Mouse (Mus musculus) heart, adult 8-10 months (tissue): Measurements from ENCODE around the gene Mapk7. TPM values are rescaled to one million over a fixed set of nuclear protein-coding genes. Genes with fewer than 3 reads are reported as not detected.

ENCODE experiments used
- DNase-seq: peaks from one replicate; pipeline ENCODE4 v3.0.0; 2022; ENCODE audit warnings: low spot score
- total RNA-seq, 4 experiments: library from RNA; stranded (reverse); gene quantifications; 2 replicates each; pipeline ENCODE4 v1.2.4; 2022

Mapk7 gene
- total RNA-seq, 4 experiments from 2014 or later, result 4.3 to 5.1 (median 4.7) TPM

DNA sequence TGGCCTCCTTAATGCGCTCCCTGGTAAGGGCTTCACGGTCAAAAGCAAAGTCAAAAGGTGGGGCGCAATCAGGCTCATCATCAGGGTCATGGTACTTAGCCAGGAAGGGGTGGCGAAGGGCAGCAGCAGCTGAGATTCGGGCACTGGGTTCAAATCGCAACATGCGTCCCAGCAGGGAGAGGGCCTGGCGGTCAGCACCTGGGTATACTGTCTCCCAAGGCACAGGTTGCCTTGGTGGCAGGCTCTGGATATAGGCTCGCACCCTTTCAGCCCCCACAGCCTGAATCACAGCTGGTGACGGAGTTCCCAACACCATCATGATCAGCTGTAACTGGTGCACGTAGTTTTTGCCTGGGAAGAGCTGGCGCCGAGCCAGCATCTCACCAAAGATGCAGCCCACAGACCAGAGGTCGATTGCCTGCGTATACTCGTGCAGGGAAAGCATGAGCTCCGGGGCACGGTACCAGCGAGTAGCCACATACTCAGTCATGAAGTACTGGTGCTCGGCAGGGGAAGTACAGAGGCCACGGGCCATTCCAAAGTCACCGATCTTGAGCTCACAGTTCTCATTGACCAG, 3.2 kb downstream of the Mapk7 start:
- DNase-seq, result no peak

DNA sequence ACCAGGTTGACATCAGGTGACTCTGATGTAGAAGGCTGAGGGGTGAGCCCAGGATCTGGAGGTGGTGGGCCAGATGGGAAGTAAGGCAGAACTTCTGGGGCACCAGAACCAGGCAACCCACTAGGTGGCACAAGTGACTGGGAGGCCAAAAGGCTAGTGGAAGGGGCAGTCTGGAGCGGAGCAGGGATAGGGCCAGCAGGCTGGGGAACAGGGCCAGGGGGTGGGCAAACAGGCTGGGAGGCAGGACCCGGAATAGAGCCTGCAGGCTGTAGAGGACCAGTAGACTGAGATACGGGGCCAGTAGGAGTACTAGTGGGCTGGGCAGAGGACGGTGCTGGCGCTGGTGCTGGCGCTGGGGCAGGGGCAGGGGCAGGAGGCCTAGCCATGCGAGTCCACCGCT, 4.3 kb downstream of the Mapk7 start:
- no peak for DNase-seq

DNA sequence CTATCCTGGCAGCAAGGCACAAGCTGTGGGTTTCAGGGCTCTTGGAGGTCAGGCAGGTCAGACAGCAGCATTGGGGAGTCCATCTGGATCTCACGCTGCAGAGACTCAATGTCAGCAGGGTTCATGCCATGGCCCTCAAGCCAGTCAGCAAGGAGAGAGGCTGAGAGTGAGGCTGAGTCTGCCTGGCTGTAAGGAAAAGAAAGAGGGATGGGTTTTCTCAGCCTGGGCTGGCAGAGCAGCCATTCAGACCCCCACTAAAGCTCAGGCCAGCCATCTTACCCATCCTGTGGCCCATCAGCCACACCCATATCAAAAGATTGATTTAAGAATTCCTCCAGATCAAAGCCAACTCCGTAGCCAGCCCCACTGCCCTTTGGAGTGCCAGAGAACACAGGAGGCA, 5.1 kb downstream of the Mapk7 start:
- DNase-seq, result no peak

GRCm38 (mm10) chr11:61487936-61488335, 6.3 kb downstream of the Mapk7 start:
- no peak for DNase-seq

DNA sequence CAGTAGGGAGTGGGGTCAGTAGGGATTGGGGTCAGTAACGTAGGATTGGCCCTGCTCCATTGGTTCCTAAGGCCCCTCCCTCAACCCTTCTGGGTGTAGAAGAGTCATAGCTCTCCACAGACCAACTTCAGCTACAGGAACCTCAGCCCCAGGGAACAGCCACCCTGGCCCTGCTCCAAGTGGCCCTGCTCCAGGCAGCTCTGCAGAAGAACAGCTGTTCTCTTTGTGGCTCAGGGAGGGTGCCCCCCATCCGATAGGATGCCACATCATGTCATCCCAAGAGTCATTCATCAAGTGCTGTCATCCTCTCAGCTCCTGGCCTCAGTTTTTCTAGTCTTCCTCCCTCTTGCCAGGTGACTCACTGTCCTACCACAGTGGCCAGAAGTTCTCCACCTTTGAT, 6.8 kb downstream of the Mapk7 start:
- DNase-seq, result no peak

DNA sequence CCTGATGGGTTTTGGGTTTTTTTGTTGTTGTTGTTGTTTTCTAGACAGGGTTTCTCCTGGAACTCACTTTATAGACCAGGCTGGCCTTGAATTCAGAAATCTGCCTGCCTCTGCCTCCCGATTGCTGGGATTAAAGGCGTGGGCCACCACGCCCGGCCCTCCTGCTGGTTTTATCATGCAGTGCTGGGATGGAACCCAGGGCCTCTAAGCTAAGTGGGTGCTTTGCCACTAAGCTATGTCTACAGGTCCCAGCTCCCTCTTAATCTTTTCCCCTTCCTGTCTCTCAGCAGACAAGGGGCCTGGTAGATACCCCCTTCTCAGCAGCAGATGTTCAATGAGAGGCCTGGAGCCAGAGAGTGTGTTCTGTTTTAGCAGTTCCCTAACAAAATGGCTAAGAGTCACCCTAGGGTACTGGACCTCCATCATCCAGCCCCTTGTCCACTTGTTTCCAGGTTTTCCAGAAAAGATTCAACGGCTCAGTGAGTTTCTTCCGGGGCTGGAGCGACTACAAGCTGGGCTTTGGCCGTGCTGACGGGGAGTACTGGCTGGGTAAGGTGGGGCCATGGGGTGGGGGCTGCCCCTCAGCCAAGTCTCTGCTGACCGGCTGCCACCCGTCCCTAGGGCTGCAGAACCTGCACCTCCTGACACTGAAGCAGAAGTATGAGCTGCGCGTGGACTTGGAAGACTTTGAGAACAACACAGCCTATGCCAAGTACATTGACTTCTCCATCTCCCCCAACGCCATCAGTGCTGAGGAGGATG, 7.6 kb downstream of the Mapk7 start:
- no peak for DNase-seq

DNA sequence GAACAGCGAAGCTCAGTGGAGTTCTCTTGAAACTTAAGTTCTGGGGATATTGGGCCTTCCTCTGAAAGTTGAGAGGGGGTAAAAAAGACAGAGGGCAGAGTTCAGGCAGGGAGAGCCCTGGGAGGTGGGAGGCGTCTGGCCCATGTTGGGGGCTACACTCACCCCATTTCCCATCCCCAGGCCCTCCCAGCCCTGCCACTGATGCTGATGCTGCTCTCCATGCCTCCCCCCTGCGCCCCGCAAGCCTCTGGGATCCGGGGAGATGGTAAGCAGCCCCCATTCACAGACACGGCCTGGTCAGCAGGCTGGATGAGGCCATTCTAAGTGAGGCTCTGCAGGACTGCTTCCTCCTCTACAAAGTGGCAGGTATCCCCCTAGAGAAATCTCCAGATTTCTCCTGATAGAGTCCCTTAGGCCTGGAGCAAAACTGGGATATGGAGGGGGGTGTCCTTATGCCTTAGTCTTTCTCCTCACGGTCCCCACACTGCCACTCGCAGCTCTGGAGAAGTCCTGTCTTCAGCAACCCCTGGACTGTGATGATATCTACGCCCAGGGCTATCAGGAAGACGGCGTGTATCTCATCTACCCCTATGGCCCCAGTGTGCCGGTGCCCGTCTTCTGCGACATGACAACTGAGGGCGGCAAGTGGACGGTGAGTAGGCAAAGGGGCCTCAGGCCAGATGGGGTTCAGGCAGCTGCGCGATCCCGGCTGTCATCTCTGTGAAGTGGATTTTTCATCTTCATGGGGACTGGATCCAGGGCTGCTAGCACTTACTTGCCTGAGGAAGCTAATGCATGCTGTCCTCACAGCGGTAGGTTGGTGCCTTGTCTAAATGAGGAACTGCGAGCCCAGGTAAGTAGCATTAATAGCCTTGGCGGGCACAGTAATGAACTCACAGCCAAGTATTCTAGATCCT, 8.4 kb downstream of the Mapk7 start:
- DNase-seq, result no peak

GRCm38 (mm10) chr11:61484613-61485540, 9.3 kb downstream of the Mapk7 start, which contains the start of gene Mfap4:
TSS of gene Mfap4 (plus strand) at chr11:61485431.
- DNase-seq, result peak; percentile 31

DNA sequence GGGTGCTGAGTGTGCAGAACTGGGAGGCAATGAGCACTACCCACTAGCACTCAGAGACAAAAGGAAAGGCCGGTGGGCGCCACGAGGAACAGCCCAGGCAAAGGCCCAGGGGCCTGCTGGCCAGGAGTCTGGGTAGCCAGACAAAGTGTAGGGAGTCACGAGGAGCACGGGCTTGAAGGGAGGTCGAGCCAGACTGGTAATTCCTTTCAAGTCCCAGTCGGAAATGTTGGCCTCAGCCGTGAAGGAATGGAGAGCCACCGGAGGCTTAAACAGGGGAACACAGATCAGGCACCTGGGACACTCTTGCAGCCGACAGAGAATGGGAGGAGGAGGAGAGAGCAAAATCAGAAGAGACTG, 10.0 kb downstream of the Mapk7 start:
- no peak for DNase-seq

DNA sequence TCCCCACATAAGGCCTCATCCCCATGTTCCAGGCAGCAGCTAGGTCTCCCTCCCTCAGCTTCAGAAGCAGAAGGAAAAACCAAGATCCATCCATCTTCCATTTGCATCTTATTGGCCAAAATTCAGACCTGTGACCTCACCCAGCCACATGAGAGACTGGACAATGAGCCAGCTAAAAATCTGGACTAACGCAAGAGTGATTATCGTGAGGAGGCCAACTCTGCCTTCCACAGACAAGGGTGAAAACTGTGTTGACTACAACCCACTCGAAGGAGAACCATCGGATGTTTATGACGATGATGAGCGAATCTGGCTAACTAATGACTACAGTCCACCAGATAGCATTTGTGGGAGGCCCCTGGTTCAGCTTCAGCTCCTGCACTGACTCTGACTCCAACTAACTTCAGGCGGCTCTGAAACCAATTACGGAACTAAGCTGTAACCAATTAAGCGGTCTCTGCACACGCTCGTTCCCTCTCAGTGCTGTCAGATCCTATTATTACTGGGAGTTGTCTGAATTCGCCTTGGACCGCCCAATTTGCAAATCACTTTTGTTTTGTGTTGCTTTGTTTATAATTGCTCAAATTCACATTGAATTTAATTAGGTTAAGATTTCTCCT, 10.9 kb downstream of the Mapk7 start:
- DNase-seq, result no peak

DNA sequence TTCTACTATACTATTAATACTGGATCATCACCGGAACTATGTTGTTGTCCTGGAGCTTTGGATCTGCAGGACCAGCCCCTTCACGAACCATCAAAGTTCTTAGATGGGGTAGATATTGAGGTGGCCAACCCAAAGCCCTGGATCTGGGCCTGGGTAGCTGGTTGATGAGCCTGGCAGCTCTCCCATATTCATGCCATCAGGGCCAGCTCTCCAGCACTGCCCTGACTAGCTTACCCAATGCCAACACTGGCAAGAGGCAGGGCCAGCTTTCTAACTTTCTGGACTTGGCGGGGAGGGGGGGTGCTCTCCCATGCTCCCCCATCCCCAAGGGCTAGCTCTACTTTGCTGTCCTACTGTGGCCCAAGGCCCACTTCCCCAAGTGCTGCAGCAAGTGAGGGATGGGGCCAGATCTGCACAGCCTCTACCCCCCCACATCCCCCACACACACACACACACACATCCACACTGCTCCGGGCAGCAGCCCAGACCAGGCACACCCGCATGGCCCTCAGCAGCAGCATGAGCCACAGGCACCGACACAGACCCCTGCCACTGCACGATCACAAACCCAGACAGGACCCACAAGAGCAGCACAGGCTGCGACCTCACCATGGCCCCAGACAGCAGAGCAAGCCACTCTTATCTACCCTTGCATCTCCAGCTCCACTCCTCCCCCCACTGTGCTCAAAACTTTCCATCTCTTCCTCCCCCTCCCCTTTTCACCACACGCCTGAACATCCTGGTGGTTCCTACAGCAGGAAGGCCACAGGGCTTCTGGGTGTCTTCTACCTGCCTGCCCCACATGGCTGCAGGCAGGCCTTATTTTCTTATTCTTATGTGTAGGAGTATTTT, 12.7 kb downstream of the Mapk7 start:
- no peak for DNase-seq

DNA sequence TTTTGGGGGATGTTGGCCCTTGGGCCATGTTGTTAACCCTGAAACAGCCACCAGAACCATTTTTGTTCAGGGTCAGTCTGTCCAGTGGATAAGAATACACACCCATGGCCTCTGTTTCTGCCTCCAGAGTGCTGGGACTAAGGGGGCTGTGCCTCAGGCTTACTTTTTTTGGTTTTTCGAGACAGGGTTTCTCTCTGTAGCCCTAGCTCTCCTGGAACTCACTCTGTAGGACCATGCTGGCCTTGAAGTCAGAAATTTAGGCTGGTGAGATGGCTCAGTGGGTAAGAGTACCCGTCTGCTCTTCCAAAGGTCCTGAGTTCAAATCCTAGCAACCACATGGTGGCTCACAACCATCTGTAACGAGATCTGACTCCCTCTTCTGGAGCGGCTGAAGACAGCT, 15.4 kb downstream of the Mapk7 start:
- DNase-seq, result no peak

DNA sequence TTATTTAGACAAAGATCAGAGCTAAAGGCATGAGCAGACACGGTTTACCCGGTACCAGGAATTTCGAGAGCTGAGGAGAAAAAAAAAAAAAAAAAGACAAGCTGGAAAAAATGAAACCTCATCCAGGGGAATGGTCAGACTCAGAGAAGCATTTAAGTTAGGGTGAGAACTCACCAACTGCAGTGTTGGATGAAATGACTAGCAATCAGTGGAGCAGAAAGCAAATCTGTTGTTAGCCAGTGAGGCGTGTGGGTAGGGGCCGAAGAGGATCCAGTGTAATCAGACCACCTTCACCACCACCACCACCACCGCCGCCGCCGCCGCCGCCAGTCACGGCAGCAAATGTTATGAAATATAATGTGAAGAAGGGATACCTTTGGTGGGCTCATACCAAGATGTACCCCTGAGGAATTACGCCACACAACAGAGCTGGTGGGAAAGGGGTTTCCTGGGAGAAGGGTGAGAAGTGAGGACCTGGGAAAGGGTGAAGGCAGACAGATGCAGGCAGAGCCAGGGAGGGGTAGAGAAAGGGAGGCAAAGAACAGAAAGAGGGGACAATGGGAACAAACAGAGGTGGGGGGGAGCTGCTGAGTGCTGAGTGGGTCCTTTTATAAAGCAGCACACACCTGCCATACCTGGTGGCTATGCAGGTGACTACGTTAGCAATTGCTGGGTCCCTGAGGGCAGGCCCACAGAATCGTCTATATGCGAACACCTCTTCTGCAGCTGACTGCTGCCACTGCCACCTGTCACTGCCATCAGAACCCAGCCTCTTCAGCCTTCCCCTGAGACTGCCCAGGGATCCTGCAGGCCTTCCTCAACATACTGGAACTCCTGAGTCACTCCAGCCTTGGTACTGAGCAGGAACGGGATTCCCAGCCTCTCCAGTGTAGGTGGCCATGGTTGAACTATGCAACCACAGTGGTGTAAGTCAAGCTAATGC, 16.4 kb downstream of the Mapk7 start:
- DNase-seq, result no peak

DNA sequence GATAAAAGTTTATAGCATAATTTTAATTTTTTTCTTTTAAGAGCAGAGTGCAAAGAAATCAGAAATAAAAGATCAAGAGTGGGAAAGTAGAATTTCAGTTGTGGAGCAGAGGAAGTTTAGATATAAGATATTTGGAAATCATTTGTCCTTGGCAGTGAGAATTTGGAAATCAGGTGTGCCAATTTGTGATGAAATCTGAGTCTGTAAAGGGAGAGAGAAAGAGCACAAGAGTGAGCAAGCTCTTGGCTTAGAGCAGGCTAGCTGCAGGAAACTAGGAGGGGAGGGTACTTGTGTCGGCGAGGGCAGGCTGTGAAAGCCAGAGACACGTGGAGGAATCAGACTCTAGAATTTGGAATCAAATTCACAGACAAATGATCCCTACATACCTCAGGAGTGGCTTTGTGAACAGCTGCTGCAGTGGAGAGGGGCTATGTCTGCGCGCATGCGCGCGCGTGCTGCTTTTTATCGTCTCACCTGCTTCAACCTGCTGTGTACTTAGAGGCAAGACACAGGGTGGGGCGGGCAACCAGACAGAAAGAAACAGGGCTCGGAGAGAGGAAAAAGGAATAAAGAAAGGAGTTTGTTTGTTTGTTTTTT, 17.3 kb downstream of the Mapk7 start:
- DNase-seq, result no peak

- DNase-seq, result no peak
Measured at GRCm38 (mm10) chr11:61473630-61474029, 20.6 kb downstream of the Mapk7 start.

GRCm38 (mm10) chr11:61470880-61471279, 23.3 kb downstream of the Mapk7 start:
- no peak for DNase-seq

GRCm38 (mm10) chr11:61469317-61469917, 24.8 kb downstream of the Mapk7 start:
- no peak for DNase-seq

DNA sequence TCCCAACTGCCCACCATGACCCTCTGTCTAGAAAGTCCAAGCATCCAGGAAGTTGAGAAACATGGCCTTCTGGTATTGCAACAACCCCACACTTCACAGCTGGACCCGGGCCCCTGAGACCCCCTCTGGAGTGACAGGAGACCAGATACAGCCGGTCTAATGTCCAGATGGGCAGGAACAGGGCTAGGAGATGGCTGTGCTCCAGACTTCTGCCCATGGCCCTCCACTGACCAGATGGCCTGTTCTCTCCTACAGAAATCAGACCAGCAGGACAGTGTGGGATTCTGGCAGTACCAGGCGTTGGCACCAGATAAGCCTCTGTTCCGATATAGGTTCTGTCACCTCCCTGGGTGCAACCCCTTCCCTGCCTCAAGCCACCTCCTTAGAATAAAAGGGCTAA, 25.7 kb downstream of the Mapk7 start:
- DNase-seq, result no peak
